Mouse (Mus musculus): ENCODE results near the gene Cd300lf. TPM values are rescaled to one million over a fixed set of nuclear protein-coding genes. Genes with fewer than 3 reads are reported as not detected.

The Cd300lf gene
- total RNA-seq, 1 experiment from 2014 or later = 32.5 TPM

DNA sequence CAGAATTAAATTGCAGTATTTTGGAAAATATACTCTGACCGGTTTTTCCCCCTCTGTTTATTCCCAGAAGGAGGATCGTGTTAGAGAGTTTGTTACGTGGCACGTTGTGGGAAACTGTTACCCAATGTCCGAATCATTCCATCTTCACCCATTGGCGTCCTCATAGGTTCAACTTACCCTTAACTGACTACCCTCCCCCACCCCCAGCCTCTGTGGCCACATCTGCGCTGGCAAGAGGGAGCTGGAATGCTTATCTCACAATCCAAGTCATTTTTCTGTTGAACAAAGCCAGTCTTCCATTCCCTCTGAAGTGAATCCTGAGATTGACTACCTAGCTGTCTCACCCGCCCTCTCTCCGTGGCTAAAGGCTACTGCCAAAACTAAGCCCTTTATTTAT, 28.4 kb upstream of the Cd300lf start:
- ATAC-seq (replicated peaks; ENCODE audit: insufficient number of reproducible peaks, low FRiP score, low TSS enrichment, poor library complexity, severe bottlenecking) = no peak

DNA sequence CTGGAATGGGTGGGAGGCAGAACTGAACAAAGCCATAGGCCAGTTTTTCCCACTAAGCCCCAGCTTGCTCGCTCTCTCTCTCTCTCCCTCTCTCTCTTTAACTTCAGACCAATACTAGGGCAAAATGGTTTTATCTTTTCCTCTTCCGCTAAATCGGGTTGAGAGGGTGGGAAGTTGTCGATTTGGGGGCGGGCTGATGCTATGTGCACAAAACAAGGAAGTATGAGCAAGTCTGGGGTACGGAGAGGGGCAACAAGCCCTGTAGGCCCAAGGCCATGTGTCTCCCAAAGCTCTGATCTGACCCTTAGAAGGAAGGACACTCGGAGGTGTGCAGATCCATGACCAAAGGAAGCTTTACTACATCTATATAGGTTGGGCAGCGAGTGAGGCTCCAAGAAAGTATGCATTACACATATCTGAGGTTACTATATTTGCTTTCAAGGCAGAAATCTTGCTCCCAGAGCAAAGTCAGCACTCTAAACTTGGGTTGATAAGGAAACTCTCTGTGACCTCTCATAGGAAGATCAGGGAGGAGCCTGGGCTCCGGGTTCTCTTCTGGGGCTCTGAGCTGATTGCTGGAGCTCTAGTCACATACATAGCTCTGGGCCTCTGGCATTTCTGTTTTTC, 27.9 kb upstream of the Cd300lf start:
- no peak for ATAC-seq (replicated peaks; ENCODE audit: insufficient number of reproducible peaks, low FRiP score, low TSS enrichment, poor library complexity, severe bottlenecking)

DNA sequence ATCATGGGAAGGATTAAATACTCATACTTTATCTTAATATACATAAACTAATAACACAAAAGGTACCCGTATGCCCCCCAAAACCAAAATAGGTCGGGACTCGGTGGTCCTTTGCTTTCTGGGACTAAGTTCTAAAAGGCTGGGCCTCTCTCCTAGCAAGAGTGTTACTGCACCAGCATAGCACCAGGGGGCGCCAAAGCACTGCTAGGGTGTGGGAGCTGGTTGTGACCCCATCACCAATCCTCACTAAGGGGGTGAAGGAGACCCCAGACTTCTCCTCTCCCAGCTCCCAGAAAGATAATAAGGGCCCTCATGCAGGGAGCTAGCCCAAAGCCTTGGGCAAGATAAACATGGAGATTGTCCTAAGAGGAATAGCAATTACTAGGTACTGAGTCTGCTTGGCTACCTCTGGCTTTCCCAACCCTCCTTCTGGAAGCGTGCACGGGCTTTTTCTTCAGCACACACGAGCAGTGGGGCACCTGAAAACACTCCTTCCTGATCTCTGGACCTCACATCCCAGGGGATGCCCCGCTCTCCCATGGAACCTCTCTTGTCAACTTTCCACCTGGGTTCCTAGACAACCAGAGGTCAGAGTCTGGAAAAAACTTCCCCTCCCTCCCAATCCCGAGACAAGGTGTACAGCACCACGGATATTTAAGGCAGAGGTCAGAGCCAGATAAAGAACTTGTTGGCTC, 27.2 kb upstream of the Cd300lf start:
- ATAC-seq (replicated peaks; ENCODE audit: insufficient number of reproducible peaks, low FRiP score, low TSS enrichment, poor library complexity, severe bottlenecking) = no peak; the same call in 1 of the 2 replicates

DNA sequence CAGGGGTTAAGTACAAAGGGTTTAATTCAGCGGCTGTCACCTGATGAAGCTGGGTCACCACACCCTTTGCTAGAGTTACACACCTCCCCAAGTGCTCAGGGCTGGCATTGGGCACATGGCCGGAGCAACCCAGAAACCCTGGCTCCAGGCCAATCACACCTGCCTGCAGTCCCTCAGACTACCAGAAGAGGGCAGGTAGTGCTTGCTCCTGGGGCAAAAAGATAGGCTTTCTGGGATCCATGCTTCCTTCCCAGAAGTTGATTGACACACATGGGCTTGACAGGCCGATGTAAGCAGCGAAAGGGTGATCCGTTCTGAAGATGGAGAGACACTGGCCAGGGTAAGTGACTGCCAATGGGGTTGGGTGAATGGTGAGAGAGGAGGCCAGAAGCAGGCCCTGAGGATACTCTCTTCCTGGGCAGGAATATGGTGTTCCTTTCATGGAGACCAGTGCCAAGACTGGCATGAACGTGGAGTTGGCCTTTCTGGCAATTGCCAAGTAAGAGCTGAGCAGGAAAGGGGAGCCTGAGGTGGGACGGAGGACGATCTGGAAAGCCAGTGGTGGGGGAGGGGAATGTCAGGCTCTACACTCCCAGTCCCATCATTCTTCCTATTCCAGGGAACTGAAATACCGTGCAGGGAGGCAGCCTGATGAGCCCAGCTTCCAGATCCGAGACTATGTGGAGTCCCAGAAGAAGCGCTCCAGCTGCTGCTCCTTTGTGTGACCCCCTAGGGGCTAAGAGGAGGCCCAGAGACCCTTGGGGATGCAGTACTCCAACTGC, 26.4 kb upstream of the Cd300lf start:
- ATAC-seq (replicated peaks; ENCODE audit: insufficient number of reproducible peaks, low FRiP score, low TSS enrichment, poor library complexity, severe bottlenecking) = no peak

DNA sequence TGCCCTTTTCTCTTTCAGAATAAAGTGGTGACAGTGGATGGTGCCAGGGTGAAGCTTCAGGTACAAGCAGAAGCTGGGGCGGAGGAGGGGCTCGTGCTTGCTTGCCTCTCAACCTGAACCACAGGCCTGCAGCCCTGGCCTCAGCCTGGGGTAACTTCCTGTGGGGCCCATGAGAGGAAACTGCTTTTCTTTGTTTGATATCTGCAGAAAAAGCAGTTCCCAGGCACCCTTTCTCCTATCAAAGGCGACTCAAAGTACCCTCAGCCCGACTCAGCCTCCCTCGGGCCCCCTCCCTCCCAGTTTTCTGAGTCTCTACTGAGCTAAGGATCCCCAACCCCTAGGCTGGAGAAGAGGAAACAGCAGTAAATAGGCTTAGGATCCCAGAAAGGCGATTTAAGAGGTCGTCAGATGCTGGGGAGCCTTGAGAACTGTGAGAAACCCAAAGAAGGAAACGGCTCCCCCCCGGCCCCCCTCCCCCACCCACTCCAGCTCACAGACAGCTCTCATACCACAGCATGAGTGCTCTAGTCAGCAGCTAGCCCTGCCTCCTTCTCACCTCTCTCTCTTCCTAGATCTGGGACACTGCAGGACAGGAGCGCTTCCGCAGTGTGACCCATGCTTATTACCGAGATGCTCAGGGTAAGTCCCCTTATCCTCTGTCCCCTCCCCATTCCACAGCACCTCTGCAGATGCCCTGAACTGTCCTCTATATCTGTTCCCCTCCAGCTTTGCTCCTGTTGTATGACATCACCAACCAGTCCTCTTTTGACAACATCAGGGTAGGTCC, 24.3 kb upstream of the Cd300lf start:
- no peak for ATAC-seq (replicated peaks; ENCODE audit: insufficient number of reproducible peaks, low FRiP score, low TSS enrichment, poor library complexity, severe bottlenecking)

DNA sequence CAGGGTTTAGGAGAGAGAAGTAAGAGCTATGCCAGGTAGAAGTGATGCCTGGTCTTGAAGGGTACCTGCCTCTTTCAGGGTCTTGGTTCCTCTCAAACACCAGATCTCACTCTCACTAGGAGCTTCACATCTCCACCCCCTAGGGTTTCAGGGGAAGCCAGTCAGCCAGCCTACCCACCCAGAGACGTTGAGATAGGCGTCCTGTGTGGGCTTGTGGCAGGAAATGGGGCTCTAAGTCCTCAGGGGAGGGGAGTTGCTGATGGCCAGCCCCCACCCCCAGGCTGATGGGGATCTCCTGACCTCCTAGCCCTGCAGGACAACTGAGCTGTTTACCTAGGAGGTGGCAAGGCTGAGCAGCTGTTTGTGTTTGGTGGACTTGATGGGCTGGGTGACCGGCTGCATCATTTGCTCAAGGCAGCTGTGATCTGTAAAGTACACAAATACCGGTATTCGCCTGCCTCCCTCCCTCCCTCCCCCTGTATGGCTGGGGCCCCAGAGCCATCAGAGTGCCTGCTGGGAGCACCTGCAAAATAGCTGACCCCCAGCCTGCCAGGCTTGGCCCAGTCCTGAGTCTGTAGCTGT, 21.4 kb upstream of the Cd300lf start:
- no peak for ATAC-seq (replicated peaks; ENCODE audit: insufficient number of reproducible peaks, low FRiP score, low TSS enrichment, poor library complexity, severe bottlenecking)

DNA sequence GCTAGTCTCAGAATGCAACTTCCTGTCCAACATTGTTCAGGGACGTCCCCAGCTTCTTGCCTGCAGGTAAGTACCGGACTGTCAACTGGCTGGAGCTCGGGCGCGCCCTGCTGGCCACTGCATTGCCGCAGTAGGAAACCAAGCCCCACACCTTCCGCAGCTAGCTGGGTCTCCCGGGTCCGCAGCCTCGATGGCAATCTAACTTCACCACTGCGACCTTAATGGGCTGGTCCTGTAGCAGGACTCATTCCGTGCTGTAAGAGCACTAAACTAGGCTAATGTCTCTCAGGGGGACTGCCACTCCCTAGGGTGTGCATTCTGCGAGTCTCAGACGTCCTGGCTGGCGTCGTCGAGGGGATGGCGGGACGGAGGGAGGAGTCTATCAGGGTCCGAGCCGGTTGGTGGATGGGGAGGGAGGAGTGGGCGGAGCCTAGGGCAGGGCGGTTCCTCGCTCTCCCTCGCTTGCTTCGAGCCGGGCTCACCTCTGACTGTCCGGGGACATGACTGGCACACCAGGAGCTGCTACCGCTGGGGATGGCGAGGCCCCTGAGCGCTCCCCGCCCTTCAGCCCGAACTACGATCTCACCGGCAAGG, 20.0 kb upstream of the Cd300lf start:
- ATAC-seq (replicated peaks; ENCODE audit: insufficient number of reproducible peaks, low FRiP score, low TSS enrichment, poor library complexity, severe bottlenecking) = peak; percentile 71

DNA sequence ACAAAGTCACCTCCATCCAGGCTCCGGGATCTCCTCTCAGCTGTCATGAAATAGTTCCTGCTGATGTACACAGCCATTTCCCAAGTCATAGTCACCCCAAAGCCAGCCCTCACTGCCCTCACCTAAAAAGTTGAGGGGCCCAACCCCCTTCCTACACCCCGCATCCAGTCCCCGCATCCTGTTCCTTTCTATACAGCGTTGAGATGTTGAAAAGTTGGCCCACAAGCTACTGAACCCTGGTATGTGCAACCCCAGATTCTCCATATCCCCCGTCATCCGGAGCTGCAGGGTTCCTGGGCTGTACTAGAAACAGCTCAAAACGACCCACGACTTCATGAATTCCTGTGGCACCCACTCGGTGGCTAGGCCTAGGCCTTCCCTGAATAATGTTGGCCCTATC, 19.3 kb upstream of the Cd300lf start:
- no peak for ATAC-seq (replicated peaks; ENCODE audit: insufficient number of reproducible peaks, low FRiP score, low TSS enrichment, poor library complexity, severe bottlenecking)

DNA sequence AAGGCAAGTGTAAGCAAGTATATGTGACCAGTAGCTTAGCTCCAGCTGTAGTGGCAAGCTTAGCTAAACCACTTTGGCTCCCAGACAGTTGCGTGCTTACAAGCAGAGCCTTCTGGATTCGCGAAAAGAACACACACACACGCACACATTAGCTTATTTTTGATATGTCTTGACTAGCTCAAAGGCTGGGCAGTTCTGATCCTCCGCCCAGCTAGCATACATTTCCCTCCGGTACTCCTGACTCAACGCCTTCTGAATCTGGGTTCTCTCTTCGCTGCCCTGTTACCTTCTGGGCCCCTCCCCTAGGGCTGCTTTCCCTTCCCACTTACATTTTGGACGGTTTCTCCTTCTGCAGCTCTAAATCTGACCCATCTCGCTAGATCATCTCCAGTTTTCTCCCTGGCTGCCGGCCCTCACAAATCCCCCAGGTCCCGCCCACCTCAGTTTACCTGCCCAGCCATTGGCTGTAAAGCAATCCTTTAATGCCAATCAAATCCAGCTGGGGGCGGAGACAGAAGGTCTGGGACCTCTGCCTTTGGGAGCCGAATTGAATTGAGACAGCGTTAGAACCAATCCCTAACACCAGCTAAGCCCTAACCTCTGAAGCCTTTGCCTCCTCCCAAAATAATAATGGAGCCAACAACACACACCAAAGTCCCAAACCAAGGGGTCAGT, 18.1 kb upstream of the Cd300lf start:
- no peak for ATAC-seq (replicated peaks; ENCODE audit: insufficient number of reproducible peaks, low FRiP score, low TSS enrichment, poor library complexity, severe bottlenecking)

DNA sequence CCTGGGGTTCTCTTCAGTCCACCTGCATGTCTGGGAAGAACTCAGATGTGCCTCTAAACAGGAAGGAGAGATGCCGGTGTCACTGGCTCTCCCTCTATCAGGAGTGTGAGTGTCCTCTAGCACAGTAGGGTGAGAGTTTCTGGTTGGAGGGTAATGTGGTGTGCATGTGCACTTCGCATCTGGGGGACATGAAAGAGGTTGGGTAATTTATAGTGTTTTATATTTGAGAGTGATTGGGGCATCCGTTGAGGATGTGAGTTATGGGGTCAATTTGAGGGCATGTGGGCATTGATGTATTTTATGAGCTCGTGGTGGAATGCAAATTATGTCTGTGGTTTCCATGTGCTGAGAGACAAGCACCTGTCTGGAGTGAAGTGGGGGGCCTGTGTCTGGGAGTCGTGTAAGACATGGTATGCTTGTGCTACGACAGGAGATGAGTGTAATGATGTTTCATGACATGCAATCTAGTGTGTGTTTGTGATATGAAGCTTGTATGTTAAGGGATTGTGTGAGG, 17.0 kb upstream of the Cd300lf start:
- no peak for ATAC-seq (replicated peaks; ENCODE audit: insufficient number of reproducible peaks, low FRiP score, low TSS enrichment, poor library complexity, severe bottlenecking)

DNA sequence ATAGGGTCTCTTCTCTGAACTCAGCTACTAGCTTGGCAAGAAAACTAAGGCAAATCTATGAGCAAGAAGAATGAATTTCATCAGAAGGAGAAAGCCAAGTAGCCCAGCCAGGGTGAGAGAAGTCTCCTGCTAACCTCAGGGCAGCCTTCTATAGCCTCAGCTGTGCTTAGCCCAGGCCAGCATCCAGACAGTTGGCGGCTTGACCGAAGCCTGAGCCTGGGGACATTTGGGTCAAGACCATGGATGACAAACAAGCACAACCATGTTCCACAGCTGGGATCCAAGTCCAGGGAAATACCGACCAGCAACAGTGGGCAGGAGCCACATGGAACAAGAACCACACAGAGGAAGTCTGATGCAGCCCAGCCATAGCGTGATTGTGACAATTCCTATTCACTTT, 14.0 kb upstream of the Cd300lf start:
- no peak for ATAC-seq (replicated peaks; ENCODE audit: insufficient number of reproducible peaks, low FRiP score, low TSS enrichment, poor library complexity, severe bottlenecking)

DNA sequence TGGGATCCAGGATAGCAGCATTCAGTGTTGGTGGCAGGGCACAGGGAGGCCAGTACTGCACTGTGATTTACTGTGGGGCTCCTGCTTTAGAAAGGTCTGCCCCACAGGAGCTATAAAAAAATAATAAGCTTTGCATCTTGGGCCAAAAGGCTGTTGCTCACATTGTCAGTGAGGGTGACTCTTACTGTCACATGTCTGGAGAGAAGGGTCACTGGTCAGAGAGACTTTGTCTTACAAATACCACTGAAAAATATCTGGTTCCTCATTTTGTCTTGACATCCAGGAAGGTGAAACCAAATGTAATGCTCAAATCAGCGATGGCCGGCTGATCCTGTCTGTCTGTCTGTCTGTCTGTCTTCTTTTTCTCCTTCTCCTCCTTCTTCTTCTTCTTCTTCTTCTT, 8.2 kb upstream of the Cd300lf start:
- ATAC-seq (replicated peaks; ENCODE audit: insufficient number of reproducible peaks, low FRiP score, low TSS enrichment, poor library complexity, severe bottlenecking) = peak; percentile 69

DNA sequence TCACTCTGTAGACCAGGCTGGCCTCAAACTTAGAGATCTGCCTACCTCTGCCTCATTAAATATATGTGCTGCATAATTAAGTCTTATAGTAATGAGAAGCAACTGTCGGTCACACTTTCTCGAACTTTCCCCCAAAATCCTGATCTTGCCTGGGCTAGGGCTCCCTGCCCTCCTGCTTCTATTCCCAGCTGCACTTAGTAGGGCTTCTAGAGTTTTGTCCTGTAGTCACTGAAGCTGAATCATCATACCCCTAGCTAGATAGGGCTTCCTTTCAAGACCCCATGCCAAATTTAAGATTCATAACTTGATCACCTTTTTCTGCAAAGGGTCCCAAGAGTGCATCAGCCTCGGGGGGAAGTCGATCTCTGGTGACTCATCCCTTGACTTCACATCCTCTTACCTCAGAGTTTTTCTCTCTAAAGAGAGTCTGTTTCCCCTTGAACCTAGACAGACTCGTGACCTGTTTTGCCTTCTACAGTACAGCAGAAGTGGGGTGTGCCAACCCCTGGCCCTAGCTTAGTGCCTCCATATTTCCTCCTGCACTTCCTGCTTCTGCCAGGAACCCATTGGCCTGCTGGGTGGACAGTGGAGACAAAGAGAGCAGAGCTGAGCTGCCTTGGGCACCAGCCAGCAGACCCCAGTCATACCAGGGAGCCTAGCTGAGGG, 4.9 kb upstream of the Cd300lf start:
- peak; percentile 92 for ATAC-seq (replicated peaks; ENCODE audit: insufficient number of reproducible peaks, low FRiP score, low TSS enrichment, poor library complexity, severe bottlenecking)

DNA sequence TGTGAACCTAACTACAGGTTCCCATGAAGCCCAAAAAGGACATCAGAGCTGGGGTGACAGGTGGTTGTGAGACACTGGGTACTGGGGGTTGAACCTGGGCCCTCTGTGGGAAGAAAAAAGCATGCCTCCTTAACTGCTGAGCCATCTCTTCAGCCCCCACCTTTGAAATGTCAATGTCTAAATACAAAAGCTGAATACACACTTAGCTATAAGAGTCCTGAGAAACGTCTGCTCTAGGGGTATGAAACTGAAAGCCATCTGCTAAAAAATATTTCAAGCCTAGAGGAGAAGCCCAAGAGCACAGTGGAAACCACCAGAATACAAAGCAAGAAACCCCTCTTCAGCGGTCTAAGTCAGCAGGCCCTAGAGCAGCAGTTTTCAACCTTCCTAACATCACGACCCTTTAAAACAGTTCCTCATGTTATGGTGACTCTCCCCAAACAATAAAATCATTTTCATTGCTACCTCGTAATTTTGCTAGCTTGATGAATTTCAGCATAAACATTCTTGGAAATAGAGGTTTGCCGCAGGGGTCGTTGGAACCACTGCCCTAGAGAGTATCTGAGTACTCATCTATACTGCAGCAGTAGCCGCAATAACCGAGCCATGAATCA, 1.9 kb downstream of the Cd300lf start:
- no peak for ATAC-seq (replicated peaks; ENCODE audit: insufficient number of reproducible peaks, low FRiP score, low TSS enrichment, poor library complexity, severe bottlenecking)

DNA sequence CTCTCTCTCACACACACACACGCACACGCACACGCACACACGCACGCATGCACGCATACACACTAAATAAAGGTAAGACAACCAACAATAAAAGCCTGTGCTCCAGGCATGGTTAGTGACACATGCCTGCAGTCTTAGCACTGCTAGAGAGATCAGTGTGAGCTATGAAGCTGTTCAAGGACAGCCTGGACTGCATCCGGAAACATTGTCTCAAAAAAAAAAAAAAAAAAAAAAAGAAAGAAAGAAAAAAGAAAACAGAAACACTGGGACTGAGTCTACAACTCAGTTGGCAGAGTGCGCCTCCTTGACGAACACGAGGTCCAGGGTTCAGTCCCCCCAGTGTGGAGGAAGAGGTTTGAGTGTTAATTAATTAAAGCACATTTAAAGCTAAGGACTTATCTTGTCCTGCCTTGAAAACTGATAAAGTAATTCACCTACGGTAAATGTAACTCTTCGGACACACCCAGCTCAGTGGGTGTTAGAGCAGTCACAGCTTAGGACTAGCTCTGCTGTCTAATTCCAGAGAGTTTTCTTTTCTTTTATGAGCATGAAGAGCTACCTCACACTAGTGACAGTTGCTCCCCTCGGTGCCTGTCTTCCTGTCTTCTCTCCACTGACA, 4.2 kb downstream of the Cd300lf start:
- ATAC-seq (replicated peaks; ENCODE audit: insufficient number of reproducible peaks, low FRiP score, low TSS enrichment, poor library complexity, severe bottlenecking) = no peak

DNA sequence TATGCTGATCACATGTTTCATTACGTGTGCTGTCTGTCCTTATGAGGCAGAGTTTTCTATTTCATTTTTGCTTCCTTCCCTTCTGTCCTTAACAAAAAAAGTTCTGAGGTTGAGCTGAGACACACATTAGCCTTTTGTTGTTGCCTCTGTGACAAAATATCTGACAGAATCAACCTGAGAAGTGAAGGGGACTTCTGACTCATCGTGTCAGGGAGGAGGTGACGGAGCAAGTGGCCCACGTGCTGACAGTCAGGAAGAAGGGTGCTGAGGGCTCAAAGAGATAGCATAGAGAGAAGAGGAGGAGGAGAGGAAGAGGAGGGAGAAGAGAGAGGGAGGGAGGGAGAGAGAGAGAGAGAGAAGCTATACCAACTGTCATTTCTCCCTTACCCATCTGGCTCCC, 5.3 kb downstream of the Cd300lf start:
- peak; percentile 49 for ATAC-seq (replicated peaks; ENCODE audit: insufficient number of reproducible peaks, low FRiP score, low TSS enrichment, poor library complexity, severe bottlenecking)
